Mouse (Mus musculus) myocyte (in vitro differentiated cells): ENCODE measurements at regions not wholly inside any gene's neighbourhood (a gene's known extent, or its start where the extent isn't known, plus 50 kb on each side); places are given as distances from the start of the nearest gene placed in this dataset.

Experiments used
- H3K27me3 ChIP-seq: one replicate; pipeline ENCODE4 v1.6.1; 2011; ENCODE audit not compliant: control insufficient read depth, insufficient read depth, insufficient read length
- H3K36me3 ChIP-seq: one replicate; pipeline ENCODE4 v1.6.1; 2011; ENCODE audit not compliant: control insufficient read depth, insufficient read depth
- H3K4me2 ChIP-seq: one replicate; pipeline ENCODE4 v1.6.1; 2011; ENCODE audit warnings: low read depth, control low read depth
- H3K4me3 ChIP-seq: one replicate; pipeline ENCODE4 v1.5.1; 2011; ENCODE audit warnings: mild to moderate bottlenecking, control low read depth, moderate library complexity
- H3K79me2 ChIP-seq: one replicate; pipeline ENCODE4 v1.6.1; 2011; ENCODE audit not compliant: control insufficient read depth, insufficient read depth
- H3ac ChIP-seq: one replicate; pipeline ENCODE4 v1.6.1; 2011; ENCODE audit not compliant: control insufficient read depth, insufficient read length
- CEBPB ChIP-seq: IDR thresholded peaks from 2 replicates; pipeline ENCODE4 v1.6.1; 2011; ENCODE audit warnings: mild to moderate bottlenecking, moderate library complexity; ENCODE audit not compliant: poor library complexity, insufficient read depth, severe bottlenecking
- E2F4 ChIP-seq: IDR thresholded peaks from one replicate; pipeline ENCODE4 v1.6.1; 2011; ENCODE audit warnings: mild to moderate bottlenecking, control low read depth, moderate library complexity; ENCODE audit not compliant: insufficient read depth
- MAX ChIP-seq: IDR thresholded peaks from one replicate; pipeline ENCODE4 v1.6.1; 2011; ENCODE audit warnings: low read depth, mild to moderate bottlenecking, control low read depth
- MYOD1 ChIP-seq, 3 experiments: IDR thresholded peaks; one replicate each; pipeline ENCODE4 v1.6.1; 2011; ENCODE audit warnings: control low read depth in 2 of 3, low read depth in 2 of 3, mild to moderate bottlenecking in 2 of 3, moderate library complexity in 1 of 3; ENCODE audit not compliant: insufficient read length in 2 of 3, control insufficient read depth in 1 of 3
- MYOG ChIP-seq, 3 experiments: IDR thresholded peaks; one replicate each; pipeline ENCODE4 v1.6.1; 2011; ENCODE audit warnings: control low read depth in 2 of 3, low read depth in 2 of 3, mild to moderate bottlenecking in 2 of 3; ENCODE audit not compliant: insufficient read length in 2 of 3, control insufficient read depth in 1 of 3, insufficient read depth in 1 of 3
- POLR2A ChIP-seq: IDR thresholded peaks from one replicate; pipeline ENCODE4 v1.6.1; 2011; ENCODE audit warnings: low read depth, mild to moderate bottlenecking, control low read depth, moderate library complexity; ENCODE audit not compliant: insufficient read length
- POLR2AphosphoS2 ChIP-seq: IDR thresholded peaks from one replicate; pipeline ENCODE4 v1.6.1; 2011; ENCODE audit warnings: low read depth, control low read depth; ENCODE audit not compliant: insufficient read length
- REST ChIP-seq: IDR thresholded peaks from one replicate; pipeline ENCODE4 v1.6.1; 2011; ENCODE audit warnings: mild to moderate bottlenecking, control low read depth, moderate library complexity; ENCODE audit not compliant: insufficient read depth, insufficient read length
- SRF ChIP-seq: IDR thresholded peaks from one replicate; pipeline ENCODE4 v1.6.1; 2011; ENCODE audit warnings: low read depth; ENCODE audit not compliant: control insufficient read depth, insufficient read length
- TCF12 ChIP-seq: IDR thresholded peaks from one replicate; pipeline ENCODE4 v1.6.1; 2011; ENCODE audit warnings: mild to moderate bottlenecking, control low read depth; ENCODE audit not compliant: poor library complexity, insufficient read depth, severe bottlenecking
- TCF3 ChIP-seq: IDR thresholded peaks from one replicate; pipeline ENCODE4 v1.6.1; 2011; ENCODE audit warnings: low read depth, control low read depth; ENCODE audit not compliant: insufficient read length
- USF1 ChIP-seq: IDR thresholded peaks from one replicate; pipeline ENCODE4 v1.6.1; 2011; ENCODE audit warnings: low read depth, mild to moderate bottlenecking, control low read depth, moderate library complexity

DNA sequence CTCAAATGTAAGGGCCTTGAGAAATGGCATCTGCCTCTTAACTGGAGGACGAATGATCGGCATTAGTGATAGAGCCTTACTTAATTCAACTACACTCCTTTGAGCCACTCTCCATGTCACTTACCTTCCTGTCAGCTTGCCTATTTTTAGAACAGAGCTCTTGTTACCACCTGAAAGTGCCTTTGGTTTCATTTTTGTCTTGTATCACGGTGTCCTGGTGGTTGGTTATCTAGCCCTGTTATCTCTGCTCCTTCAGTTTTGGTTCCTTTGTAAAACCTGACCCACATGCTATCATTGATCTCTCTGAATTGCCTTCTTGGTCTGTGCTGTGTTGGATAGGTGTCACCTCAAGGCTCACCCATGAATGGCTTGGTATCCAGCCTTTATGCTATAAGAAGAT is 310.6 kb downstream of the Rnls start:
- TF ChIP-seq CEBPB (no peak), MYOG (IDR thresholded peaks at IDR 0.05; ENCODE audit: control insufficient read depth in 1 of 3, insufficient read depth in 1 of 3, insufficient read length in 2 of 3, low read depth in 2 of 3) (no peak), TCF3 (no peak), POLR2A (no peak), TCF12 (no peak), USF1 (no peak), MAX (no peak), REST (no peak), POLR2AphosphoS2 (no peak), SRF (no peak), MYOD1 (IDR thresholded peaks at IDR 0.05; ENCODE audit: control insufficient read depth in 1 of 3, insufficient read length in 2 of 3, low read depth in 2 of 3) (no peak), E2F4 (no peak)
- Histone ChIP-seq H3K4me3 (no peak overlapping the region), H3ac (no peak overlapping the region), H3K79me2 (no peaks in the 10 kb centered on the region), H3K36me3 (no peaks in the 10 kb centered on the region), H3K4me2 (no peak overlapping the region), H3K27me3 (no peaks in the 10 kb centered on the region)

GRCm38 (mm10) chr19:33083371-33083770 is 308.7 kb downstream of the Rnls start:
- no peaks in the 10 kb centered on the region for H3K79me2 ChIP-seq
- TF ChIP-seq TCF3 (no peak), MAX (no peak), E2F4 (no peak), POLR2A (no peak), USF1 (no peak)
- H3K27me3 ChIP-seq = no peaks in the 10 kb centered on the region
- no peaks in the 10 kb centered on the region for H3K36me3 ChIP-seq
- H3ac ChIP-seq = no peak overlapping the region
- H3K4me3 ChIP-seq = no peak overlapping the region
- H3K4me2 ChIP-seq = no peak overlapping the region

DNA sequence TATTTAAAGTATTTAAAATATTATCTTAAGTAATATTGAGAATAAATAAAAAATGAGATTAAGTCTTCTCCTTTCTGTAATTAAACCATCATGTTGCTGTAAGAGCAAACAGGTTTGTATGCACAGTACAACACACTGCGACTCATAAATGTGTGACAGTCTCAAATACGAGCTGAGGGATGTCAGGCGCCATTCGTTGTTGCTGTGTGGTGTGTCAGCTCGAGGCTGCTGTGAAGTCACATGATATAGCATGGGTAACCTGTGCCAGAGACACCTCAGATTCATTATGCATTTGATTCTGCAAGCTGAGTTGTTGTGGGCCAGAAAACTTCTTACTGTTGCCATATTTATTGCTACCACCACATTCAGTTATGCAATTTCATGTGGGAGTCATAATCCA is 307.4 kb downstream of the Rnls start:
- no peaks in the 10 kb centered on the region for H3K27me3 ChIP-seq
- no peaks in the 10 kb centered on the region for H3K36me3 ChIP-seq
- TF ChIP-seq MAX (no peak), E2F4 (no peak), MYOD1 (IDR thresholded peaks at IDR 0.05; ENCODE audit: control insufficient read depth in 1 of 3, insufficient read length in 2 of 3, low read depth in 2 of 3) (no peak), USF1 (no peak), REST (no peak), CEBPB (no peak), TCF3 (no peak), POLR2A (no peak)
- H3K79me2 ChIP-seq = no peaks in the 10 kb centered on the region
- no peak overlapping the region for H3ac ChIP-seq
- H3K4me3 ChIP-seq = no peak overlapping the region
- no peak overlapping the region for H3K4me2 ChIP-seq
